Mouse (Mus musculus): Measurements from ENCODE around the gene Herc3. TPM values are rescaled to one million over a fixed set of nuclear protein-coding genes. Genes with fewer than 3 reads are reported as not detected.

The Herc3 gene
- polyA plus RNA-seq, 2 experiments, result 10.0 to 17.4 TPM

DNA sequence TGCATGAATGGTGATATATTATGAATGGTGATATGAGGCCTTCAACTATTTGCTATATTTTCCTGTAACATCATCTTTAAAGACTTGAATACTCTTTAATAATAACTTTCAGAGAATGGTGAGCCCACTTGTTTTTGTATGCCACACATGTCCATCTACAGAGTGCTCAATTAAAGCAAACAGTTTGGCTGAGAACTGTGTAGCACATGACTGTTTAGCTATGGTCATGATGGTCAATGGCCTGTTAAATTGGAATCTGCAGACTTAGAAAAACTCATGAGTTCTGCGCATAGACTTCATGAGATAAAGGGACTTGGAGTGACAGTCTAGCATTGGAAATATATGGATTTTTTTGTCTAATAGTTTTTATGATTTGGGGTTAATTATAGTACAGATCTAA lies 119.1 kb downstream of the Herc3 start:
- H3K9ac ChIP-seq (ENCODE audit: low read depth, low read length, severe bottlenecking), result no peak overlapping the region
- H3K27ac ChIP-seq (replicated peaks; ENCODE audit: low read depth, low read length), result no peak overlapping the region
- H3K9me3 ChIP-seq (ENCODE audit: control insufficient read depth, low read length), result no peaks in the 10 kb centered on the region
- ATAC-seq (ENCODE audit: low FRiP score, low read depth) (no peak), DNase-seq (ENCODE audit: low spot score) (no peak)
- no peak overlapping the region for H3K4me2 ChIP-seq (replicated peaks; ENCODE audit: low read depth, low read length, severe bottlenecking)
- no peak overlapping the region for H3K4me3 ChIP-seq (replicated peaks; ENCODE audit: low read length)
- no peaks in the 10 kb centered on the region for H3K36me3 ChIP-seq (ENCODE audit: control insufficient read depth, insufficient read depth, low read length)
- H3K4me1 ChIP-seq (ENCODE audit: control insufficient read depth, insufficient read depth, low read length), result no peaks in the 10 kb centered on the region
- WGBS, result 92% methylated on average over 1 of the region's 1 CpGs
- no peak for TF ChIP-seq POLR2A (IDR thresholded peaks at IDR 0.05; ENCODE audit: borderline replicate concordance, extremely low read depth, insufficient read depth, insufficient read length)
- H3K27me3 ChIP-seq (ENCODE audit: control insufficient read depth, insufficient read depth, low read length), result no peaks in the 10 kb centered on the region

GRCm38 (mm10) chr6:58951128-58951992 lies 120.1 kb downstream of the Herc3 start:
- DNase-seq (ENCODE audit: low spot score), result no peak
- H3K4me1 ChIP-seq (ENCODE audit: control insufficient read depth, insufficient read depth, low read length), result no peaks in the 10 kb centered on the region
- WGBS, result 39% methylated on average over 2 of the region's 2 CpGs

DNA sequence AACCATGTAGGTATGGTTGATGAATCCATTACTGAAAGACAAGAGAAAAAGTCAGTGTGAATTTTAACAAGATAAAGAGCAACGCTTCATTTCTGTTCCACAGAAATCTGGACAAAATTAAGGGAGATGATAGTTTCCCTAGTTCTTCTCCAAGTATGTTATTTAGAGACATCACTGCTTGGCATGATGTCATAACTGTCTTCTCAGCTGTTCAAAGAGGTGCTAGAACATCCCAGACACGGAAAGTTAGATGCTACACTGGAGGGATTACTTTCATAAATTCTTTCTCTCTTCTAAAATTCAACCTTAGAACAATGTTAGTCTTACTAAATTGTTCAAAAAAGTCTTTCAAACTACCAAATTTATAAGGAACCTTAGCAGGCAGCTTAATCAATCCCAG lies 129.3 kb downstream of the Herc3 start:
- Histone ChIP-seq H3K9me3 (ENCODE audit: control insufficient read depth, low read length) (no peaks in the 10 kb centered on the region), H3K36me3 (ENCODE audit: control insufficient read depth, insufficient read depth, low read length) (no peaks in the 10 kb centered on the region), H3K27ac (replicated peaks; ENCODE audit: low read depth, low read length) (no peak overlapping the region), H3K4me3 (replicated peaks; ENCODE audit: low read length) (no peak overlapping the region), H3K27me3 (ENCODE audit: control insufficient read depth, insufficient read depth, low read length) (no peaks in the 10 kb centered on the region), H3K9ac (ENCODE audit: low read depth, low read length, severe bottlenecking) (no peak overlapping the region), H3K4me2 (replicated peaks; ENCODE audit: low read depth, low read length, severe bottlenecking) (no peak overlapping the region), H3K4me1 (ENCODE audit: control insufficient read depth, insufficient read depth, low read length) (peaks cover 3% of the 10 kb centered on the region; the same call in 1 of the 2 replicates)
- DNase-seq (ENCODE audit: low spot score), result no peak
- WGBS, result 85% methylated on average over 2 of the region's 2 CpGs
- TF ChIP-seq POLR2A (IDR thresholded peaks at IDR 0.05; ENCODE audit: borderline replicate concordance, extremely low read depth, insufficient read depth, insufficient read length), result no peak
- ATAC-seq (ENCODE audit: low FRiP score, low read depth), result no peak

More at GRCm38 (mm10) chr6:58951128-58951992, 120.1 kb downstream of the Herc3 start:
- no peak overlapping the region for H3K9ac ChIP-seq (ENCODE audit: low read depth, low read length, severe bottlenecking)
- H3K4me2 ChIP-seq (replicated peaks; ENCODE audit: low read depth, low read length, severe bottlenecking), result no peak overlapping the region
- no peak for ATAC-seq (ENCODE audit: low FRiP score, low read depth)
- TF ChIP-seq POLR2A (IDR thresholded peaks at IDR 0.05; ENCODE audit: borderline replicate concordance, extremely low read depth, insufficient read depth, insufficient read length), result no peak
- H3K27ac ChIP-seq (replicated peaks; ENCODE audit: low read depth, low read length), result no peak overlapping the region
- no peaks in the 10 kb centered on the region for H3K36me3 ChIP-seq (ENCODE audit: control insufficient read depth, insufficient read depth, low read length)
- H3K9me3 ChIP-seq (ENCODE audit: control insufficient read depth, low read length), result no peaks in the 10 kb centered on the region
- H3K4me3 ChIP-seq (replicated peaks; ENCODE audit: low read length), result no peak overlapping the region
- no peaks in the 10 kb centered on the region for H3K27me3 ChIP-seq (ENCODE audit: control insufficient read depth, insufficient read depth, low read length)

DNA sequence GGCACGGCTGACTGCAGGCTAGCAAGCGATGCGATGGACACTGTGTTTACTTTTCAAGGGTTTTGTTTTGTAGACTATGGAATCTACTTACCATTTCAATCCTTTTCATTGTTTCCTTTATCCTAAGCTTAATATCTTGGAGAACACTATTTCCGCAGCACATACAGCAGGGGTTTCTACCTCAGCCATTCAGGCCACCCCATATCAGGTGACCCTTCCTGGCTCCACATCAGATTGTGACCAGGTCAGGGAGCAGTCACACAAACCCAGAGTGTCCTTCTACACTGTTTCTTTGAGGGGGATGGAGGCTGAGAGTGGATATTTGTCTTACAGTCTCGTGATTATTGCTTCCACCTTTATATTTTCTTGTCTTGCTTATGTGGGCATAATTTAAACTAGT lies 131.4 kb downstream of the Herc3 start:
- no peak overlapping the region for H3K4me2 ChIP-seq (replicated peaks; ENCODE audit: low read depth, low read length, severe bottlenecking)
- DNase-seq (ENCODE audit: low spot score), result no peak
- H3K27ac ChIP-seq (replicated peaks; ENCODE audit: low read depth, low read length), result no peak overlapping the region
- 83% methylated on average over 5 of the region's 5 CpGs for WGBS
- no peak overlapping the region for H3K4me3 ChIP-seq (replicated peaks; ENCODE audit: low read length)
- ATAC-seq (ENCODE audit: low FRiP score, low read depth), result no peak
- no peaks in the 10 kb centered on the region for H3K27me3 ChIP-seq (ENCODE audit: control insufficient read depth, insufficient read depth, low read length)
- no peak for TF ChIP-seq POLR2A (IDR thresholded peaks at IDR 0.05; ENCODE audit: borderline replicate concordance, extremely low read depth, insufficient read depth, insufficient read length)
- H3K9me3 ChIP-seq (ENCODE audit: control insufficient read depth, low read length), result no peaks in the 10 kb centered on the region
- H3K36me3 ChIP-seq (ENCODE audit: control insufficient read depth, insufficient read depth, low read length), result no peaks in the 10 kb centered on the region
- H3K9ac ChIP-seq (ENCODE audit: low read depth, low read length, severe bottlenecking), result no peak overlapping the region
- H3K4me1 ChIP-seq (ENCODE audit: control insufficient read depth, insufficient read depth, low read length), result peaks cover 5% of the 10 kb centered on the region; the same call in 1 of the 2 replicates

DNA sequence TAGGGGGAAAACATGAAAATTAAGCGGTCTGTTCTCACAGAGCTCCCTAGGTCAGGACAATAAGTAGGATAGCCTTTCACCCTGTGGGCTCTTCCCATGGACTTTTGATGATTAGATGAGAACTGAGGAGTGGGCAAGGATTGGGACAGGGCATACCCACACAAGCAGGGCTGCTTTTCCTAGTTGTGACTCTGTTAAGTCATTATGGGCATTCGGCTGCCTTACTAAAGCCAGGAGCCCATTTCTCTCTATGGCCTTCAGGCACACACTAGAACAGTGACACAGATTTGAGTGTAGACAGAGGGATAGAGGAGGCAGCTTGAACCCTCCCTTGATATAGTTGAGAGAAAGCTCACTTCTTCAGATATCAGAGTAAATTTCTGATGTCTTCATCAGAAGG lies 132.8 kb downstream of the Herc3 start:
- no peak for DNase-seq (ENCODE audit: low spot score)
- no peak overlapping the region for H3K9ac ChIP-seq (ENCODE audit: low read depth, low read length, severe bottlenecking)
- H3K4me2 ChIP-seq (replicated peaks; ENCODE audit: low read depth, low read length, severe bottlenecking), result no peak overlapping the region
- no peak for ATAC-seq (ENCODE audit: low FRiP score, low read depth)
- 93% methylated on average over 2 of the region's 2 CpGs for WGBS
- H3K27me3 ChIP-seq (ENCODE audit: control insufficient read depth, insufficient read depth, low read length), result no peaks in the 10 kb centered on the region
- peaks cover 5% of the 10 kb centered on the region; the same call in 1 of the 2 replicates for H3K4me1 ChIP-seq (ENCODE audit: control insufficient read depth, insufficient read depth, low read length)
- TF ChIP-seq POLR2A (IDR thresholded peaks at IDR 0.05; ENCODE audit: borderline replicate concordance, extremely low read depth, insufficient read depth, insufficient read length), result no peak
- H3K9me3 ChIP-seq (ENCODE audit: control insufficient read depth, low read length), result no peaks in the 10 kb centered on the region
- peaks cover 4% of the 10 kb centered on the region; the same call in 1 of the 2 replicates for H3K36me3 ChIP-seq (ENCODE audit: control insufficient read depth, insufficient read depth, low read length)
- no peak overlapping the region for H3K27ac ChIP-seq (replicated peaks; ENCODE audit: low read depth, low read length)
- no peak overlapping the region for H3K4me3 ChIP-seq (replicated peaks; ENCODE audit: low read length)

Measured in limb, embryonic 14.5 days (tissue).